Mouse (Mus musculus) midbrain, embryonic 11.5 days (tissue): ENCODE measurements around the gene Tex22. TPM values are rescaled to one million over a fixed set of nuclear protein-coding genes. Genes with fewer than 3 reads are reported as not detected.
A peak's percentile ranks its signal among the peaks of the same experiment; 100 is the strongest.

Experiments
- ATAC-seq: fragments of 200-750 bp; cut with Nextera tagmentation; 2 replicates; pipeline ENCODE4 v1.8.0; 2017; ENCODE audit warnings: moderate TSS enrichment, moderate library complexity; ENCODE audit not compliant: low FRiP score
- DNase-seq: peaks from one replicate; pipeline ENCODE4 v3.0.0; 2015; ENCODE audit warnings: low spot score; ENCODE audit errors: missing footprints
- H3K27ac ChIP-seq: fragments of 300-500 bp; sonication (generic); 2 replicates; pipeline ENCODE4 v1.5.1; 2014; ENCODE audit warnings: low read depth, low read length
- H3K27me3 ChIP-seq: fragments of 300-500 bp; sonication (generic); 2 replicates; pipeline ENCODE4 v1.6.1; 2014; ENCODE audit warnings: mild to moderate bottlenecking, low read length, moderate library complexity, mixed read lengths; ENCODE audit not compliant: control insufficient read depth, insufficient read depth
- H3K36me3 ChIP-seq: fragments of 300-500 bp; sonication (generic); 2 replicates; pipeline ENCODE4 v1.6.1; 2014; ENCODE audit warnings: mild to moderate bottlenecking, low read length, moderate library complexity, mixed read lengths; ENCODE audit not compliant: control insufficient read depth, insufficient read depth
- H3K4me1 ChIP-seq: fragments of 300-500 bp; sonication (generic); 2 replicates; pipeline ENCODE4 v1.6.1; 2014; ENCODE audit warnings: low read length; ENCODE audit not compliant: control insufficient read depth, insufficient read depth
- H3K4me2 ChIP-seq: fragments of 300-500 bp; sonication (generic); 2 replicates; pipeline ENCODE4 v1.6.1; 2014; ENCODE audit warnings: mild to moderate bottlenecking, moderate library complexity
- H3K4me3 ChIP-seq: fragments of 300-500 bp; sonication (generic); 2 replicates; pipeline ENCODE4 v1.5.1; 2014; ENCODE audit warnings: low read depth, low read length
- H3K9ac ChIP-seq: fragments of 300-500 bp; sonication (generic); 2 replicates; pipeline ENCODE4 v1.6.1; 2014; ENCODE audit warnings: low read length
- H3K9me3 ChIP-seq: fragments of 300-500 bp; sonication (generic); 2 replicates; pipeline ENCODE4 v1.6.1; 2016; ENCODE audit warnings: low read length; ENCODE audit not compliant: control insufficient read depth
- WGBS: fragments of 180-500 bp; shearing (Covaris S2); extraction: QIAGEN DNeasy Blood & Tissue Kit; methylation state at CpG from one replicate; pipeline ENCODE4 v1.1.7; 2014; 5-methylcytosine and 5-hydroxymethylcytosine counted together
- polyA plus RNA-seq: library from polyadenylated mRNA; unstranded; fragments of >200 nt; fragmentation: Nextera tagmentation; extraction: Ambion mirVana; gene quantifications from 2 replicates; pipeline ENCODE4 v1.2.1, GENCODE M21; 2014

The Tex22 gene
- polyA plus RNA-seq, 1 experiment from 2014 or later, result not detected

DNA sequence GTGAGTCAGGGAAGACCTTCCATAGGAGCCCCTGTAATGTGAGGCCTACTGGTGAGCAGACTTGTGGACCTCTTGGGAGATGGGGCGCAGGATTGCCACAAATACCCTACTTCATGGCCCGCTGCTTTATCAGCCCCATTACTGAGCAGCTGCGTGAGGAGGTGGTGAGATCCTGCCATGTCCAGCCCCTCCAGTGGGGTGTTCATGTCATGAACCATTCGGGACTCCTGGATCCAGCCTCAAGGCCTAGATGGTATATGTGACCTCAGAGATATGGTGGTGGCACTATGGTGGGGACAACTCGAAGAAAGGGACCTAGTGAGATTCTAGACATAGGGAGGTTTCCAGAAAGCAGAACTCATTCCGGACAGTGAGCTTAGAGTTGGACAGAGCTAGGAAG is 14.8 kb downstream of the Tex22 start:
- DNase-seq (no peak), ATAC-seq (no peak)
- Histone ChIP-seq H3K4me1 (no peaks in the 10 kb centered on the region), H3K4me3 (no peak overlapping the region), H3K9ac (no peak overlapping the region), H3K27me3 (no peaks in the 10 kb centered on the region), H3K36me3 (no peaks in the 10 kb centered on the region), H3K4me2 (no peak overlapping the region), H3K27ac (no peak overlapping the region), H3K9me3 (no peaks in the 10 kb centered on the region)
- WGBS, result 97% methylated on average over 6 of the region's 6 CpGs

DNA sequence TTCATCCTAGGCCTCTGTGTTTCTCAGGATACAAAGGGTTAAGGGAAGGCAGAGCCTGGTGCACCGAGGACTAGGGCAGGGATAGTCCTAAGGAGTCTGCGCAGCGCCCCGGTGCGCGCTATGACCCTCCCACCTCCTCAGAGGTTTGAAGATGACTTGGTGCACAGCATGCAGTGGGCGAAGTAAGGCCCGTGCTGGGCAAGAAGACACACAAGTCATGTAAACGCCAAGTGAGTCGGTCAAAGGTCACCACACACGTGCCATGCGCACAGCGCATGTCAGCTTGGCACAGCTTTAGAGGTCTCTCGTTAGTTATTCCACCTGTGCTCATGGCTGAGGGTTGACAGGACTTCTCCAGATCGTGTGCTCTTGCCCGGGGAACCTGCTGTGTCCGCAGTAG is 15.8 kb downstream of the Tex22 start:
- Histone ChIP-seq H3K9ac (no peak overlapping the region), H3K4me1 (no peaks in the 10 kb centered on the region), H3K9me3 (no peaks in the 10 kb centered on the region), H3K27ac (no peak overlapping the region), H3K4me3 (no peak overlapping the region), H3K36me3 (no peaks in the 10 kb centered on the region), H3K27me3 (no peaks in the 10 kb centered on the region), H3K4me2 (no peak overlapping the region)
- DNase-seq (no peak), ATAC-seq (no peak)
- WGBS, result 81% methylated on average over 17 of the region's 17 CpGs

DNA sequence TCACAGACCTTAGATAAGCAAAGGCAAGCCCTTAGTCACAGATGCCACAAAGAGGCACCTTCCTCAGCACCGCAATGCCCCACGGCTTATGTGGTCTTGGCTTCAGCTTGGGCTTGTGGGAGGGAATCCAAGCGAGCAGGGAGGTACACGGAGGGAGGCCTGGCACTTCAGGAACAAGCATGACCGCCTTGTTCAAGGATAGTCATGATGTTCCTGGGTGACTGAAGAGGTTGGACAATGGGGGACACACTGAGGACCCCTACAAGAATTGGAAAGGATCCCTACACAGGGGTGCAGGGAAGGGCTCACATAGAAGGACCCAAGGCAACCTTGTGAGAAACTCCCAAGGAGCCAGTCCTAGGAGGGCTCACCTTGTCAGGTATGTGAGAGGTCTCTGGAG is 22.7 kb downstream of the Tex22 start:
- Histone ChIP-seq H3K27me3 (no peaks in the 10 kb centered on the region), H3K9ac (peak overlapping the region; percentile 100), H3K4me1 (peaks cover 27% of the 10 kb centered on the region), H3K27ac (no peak overlapping the region), H3K4me2 (peak overlapping the region; percentile 97), H3K9me3 (no peaks in the 10 kb centered on the region), H3K4me3 (no peak overlapping the region; the same call in 1 of the 2 replicates), H3K36me3 (no peaks in the 10 kb centered on the region)
- DNase-seq (no peak), ATAC-seq (peak; percentile 8; the same call in 1 of the 2 replicates)
- WGBS, result 87% methylated on average over 5 of the region's 5 CpGs

DNA sequence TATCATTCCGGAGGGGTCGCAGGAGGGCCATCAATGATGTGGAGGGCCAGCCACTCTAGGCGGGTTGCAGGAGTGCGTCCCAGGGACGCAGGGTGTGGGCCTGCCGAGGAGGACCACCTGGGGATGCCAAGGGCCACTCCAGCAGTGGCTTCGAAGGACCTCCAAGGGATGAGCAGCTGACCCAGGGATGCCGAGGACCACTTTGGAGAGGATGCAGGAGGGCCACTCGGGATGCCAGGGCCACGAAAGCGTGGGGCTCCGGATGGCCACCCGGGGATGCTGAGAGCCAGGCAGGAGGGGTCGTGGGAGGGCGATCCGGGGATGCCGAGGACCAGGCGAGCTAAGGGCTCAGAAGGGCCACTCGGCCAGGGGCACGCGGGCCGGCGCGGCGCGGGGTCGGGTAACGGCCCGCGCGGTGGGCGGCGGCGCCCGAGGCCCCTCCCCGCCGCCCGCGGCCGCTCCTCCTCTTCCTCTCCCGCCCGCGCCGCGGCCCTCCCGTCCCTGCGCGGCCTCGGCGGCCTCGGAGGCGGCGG is 23.5 kb downstream of the Tex22 start, which contains the start of gene Mta1:
Mta1 (plus strand) TSS at position 530 of the 533 bp plus-strand sequence.
- 3% methylated on average over 21 of the region's 53 CpGs for WGBS
- ATAC-seq, result peak; percentile 77
- Histone ChIP-seq H3K36me3 (no peaks in the 10 kb centered on the region), H3K9ac (peak within 1 kb of the TSS; percentile 100), H3K27me3 (no peaks in the 10 kb centered on the region), H3K9me3 (no peaks in the 10 kb centered on the region), H3K4me3 (peak within 1 kb of the TSS; percentile 99), H3K4me2 (peak within 1 kb of the TSS; percentile 97), H3K27ac (peak within 1 kb of the TSS; percentile 65), H3K4me1 (peaks cover 27% of the 10 kb centered on the region)
- DNase-seq, result peak; percentile 96

DNA sequence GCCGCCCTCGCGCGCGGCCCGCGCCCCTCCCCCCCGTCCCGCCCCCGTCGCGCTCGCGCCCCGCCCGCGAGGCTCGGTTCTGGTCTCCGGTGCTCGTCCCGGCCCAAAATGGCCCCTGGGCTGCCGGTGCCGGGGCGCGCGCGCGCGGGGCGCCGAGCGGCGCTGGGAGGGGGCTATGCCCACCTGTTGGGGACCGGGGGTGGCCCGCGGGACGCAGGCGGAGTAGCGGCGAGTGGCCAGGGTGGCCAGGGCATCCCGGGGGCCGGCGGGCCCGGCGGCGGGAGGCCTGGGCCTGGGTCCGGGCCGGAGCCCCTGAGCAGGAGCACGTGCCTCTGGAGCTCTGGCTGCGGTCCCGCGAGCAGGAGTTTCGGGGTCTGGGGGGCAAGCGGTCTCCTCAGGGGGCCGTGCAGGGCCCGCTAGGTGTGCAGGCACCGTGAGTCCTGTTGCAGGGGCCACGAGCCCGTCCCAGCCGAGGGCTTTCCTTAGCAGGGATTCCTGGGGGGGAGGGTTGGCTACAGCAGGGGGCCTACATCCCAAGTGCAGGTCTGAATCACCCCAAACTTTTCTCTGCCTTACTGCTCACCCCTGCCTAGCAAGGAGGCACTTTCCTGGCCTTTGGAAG is 24.3 kb downstream of the Tex22 start:
- Histone ChIP-seq H3K36me3 (no peaks in the 10 kb centered on the region), H3K9me3 (no peaks in the 10 kb centered on the region), H3K9ac (peak overlapping the region; percentile 100), H3K27me3 (no peaks in the 10 kb centered on the region), H3K4me1 (peaks cover 27% of the 10 kb centered on the region), H3K4me2 (peak overlapping the region; percentile 95), H3K27ac (peak overlapping the region; percentile 65), H3K4me3 (peak overlapping the region; percentile 99)
- ATAC-seq (peak; percentile 31), DNase-seq (peak; percentile 94)
- WGBS, result under 1% methylated on average over 54 of the region's 60 CpGs

DNA sequence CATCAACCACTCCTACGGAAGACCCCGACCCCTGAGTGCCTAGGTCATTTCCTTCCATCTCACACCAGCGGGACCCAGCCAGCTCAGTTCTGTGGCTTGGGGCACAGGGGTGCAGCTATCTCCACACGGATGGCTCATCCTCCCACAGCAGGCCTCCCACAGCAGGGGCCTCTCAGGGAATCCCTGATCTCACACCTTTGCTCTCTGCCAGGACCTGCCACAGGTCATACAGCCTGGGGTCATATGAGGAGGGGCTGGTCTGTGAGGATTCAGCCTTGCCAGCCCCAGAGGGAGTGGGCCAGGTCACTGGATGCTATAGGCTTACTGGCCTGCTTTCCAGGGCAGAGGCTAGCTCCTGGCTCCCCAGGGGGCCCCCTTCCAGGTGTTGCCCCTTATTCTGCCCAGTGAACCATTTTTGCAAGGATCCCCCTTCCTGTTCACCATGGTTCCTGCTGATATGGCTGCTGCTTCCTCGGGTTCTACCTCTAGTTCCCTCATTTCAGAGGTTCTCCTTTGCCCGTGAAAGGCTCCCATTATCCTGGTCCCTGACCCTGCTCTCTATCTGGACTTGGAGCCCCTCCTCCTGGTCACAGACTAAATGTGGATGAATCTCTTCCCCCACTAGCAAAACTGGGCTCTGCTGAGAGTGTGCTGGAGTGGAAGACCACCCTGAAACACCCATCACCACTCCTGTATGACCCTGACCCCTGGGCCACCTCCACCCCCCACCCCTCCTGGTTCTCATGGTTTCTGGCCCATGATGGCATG is 25.4 kb downstream of the Tex22 start:
- Histone ChIP-seq H3K36me3 (no peaks in the 10 kb centered on the region), H3K4me3 (peak overlapping the region; percentile 99), H3K9ac (peak overlapping the region; percentile 100), H3K27ac (no peak overlapping the region), H3K4me1 (peaks cover 27% of the 10 kb centered on the region), H3K9me3 (no peaks in the 10 kb centered on the region), H3K27me3 (no peaks in the 10 kb centered on the region), H3K4me2 (peak overlapping the region; percentile 95)
- WGBS, result 38% methylated on average over 6 of the region's 6 CpGs
- DNase-seq, result peak; percentile 82
- ATAC-seq, result no peak

DNA sequence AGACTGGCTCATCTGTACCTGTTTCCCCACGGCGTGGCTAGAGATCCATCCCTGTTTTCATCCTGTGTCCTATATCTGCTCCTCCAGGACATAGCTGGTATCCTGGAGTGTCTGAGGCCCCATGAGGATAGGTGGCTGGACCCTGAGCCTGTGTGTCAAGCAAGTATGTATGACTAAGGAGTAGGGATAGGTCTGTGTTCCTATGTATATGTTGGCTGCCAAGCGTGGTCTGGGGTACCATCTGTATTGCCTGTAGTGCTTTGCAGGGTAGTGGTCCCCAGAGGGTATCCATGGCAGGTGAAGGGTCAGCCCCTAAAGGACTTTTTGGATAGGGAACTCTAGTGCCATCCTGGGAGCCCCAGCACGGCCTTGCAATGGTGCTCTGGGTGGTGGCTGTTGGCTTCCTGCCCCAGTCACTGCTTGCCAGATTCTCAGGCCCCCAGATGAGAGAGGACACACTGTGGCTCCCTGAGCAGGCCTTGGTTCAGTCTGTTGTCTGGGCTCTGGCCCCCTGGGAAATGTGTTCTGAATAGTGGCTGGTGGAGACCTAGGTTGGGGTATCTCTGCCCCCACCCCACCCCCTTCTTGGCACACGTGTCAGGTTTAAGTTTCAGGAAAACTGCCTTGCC is 26.3 kb downstream of the Tex22 start:
- no peak overlapping the region for H3K4me2 ChIP-seq
- H3K4me1 ChIP-seq, result peaks cover 27% of the 10 kb centered on the region
- H3K9me3 ChIP-seq, result peaks cover 2% of the 10 kb centered on the region; the same call in 1 of the 2 replicates
- ATAC-seq, result no peak
- WGBS, result 84% methylated on average over 5 of the region's 5 CpGs
- H3K36me3 ChIP-seq, result no peaks in the 10 kb centered on the region
- peak; percentile 81 for DNase-seq
- no peaks in the 10 kb centered on the region for H3K27me3 ChIP-seq
- H3K4me3 ChIP-seq, result no peak overlapping the region
- H3K9ac ChIP-seq, result peak overlapping the region; percentile 3; the same call in 1 of the 2 replicates
- no peak overlapping the region for H3K27ac ChIP-seq

DNA sequence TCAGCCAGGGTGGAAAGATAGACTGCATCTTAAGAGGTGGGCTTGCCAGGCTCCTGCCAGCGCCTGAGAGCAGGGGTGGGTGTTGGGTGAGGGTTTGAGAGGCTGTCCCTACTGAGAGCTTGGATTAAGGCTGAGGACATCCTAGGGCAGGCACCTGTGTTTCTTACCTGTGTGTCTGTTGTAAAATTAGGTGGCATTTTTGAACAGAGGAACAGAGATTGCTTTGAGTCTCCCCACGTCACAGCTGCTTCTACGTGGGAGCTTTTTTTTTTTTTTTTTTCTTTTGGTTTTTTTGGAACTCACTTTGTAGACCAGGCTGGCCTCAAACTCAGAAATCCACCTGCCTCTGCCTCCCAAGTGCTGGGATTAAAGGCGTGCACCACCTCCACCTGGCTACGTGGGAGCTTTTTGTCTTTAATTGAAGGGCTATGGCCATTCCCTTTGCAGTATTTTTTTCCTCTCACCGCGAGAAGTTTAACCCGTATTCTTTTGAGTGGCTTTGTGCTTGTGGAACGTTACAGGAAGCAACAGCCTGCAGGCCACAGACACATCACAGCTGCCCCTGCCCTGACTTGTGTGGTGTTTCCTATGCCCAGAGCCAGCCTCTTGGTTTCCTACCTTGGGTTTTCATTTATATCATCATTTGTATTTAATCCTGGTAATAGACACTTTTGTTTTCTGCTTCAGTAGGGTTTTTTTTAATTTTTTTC is 27.1 kb downstream of the Tex22 start:
- H3K9ac ChIP-seq, result 0 out of 2 replicates have a peak overlapping the region, but pooled peaks have one; percentile 16
- DNase-seq, result peak; percentile 69
- no peak overlapping the region for H3K4me3 ChIP-seq
- no peak overlapping the region for H3K4me2 ChIP-seq
- WGBS, result 91% methylated on average over 9 of the region's 9 CpGs
- H3K27ac ChIP-seq, result no peak overlapping the region
- no peaks in the 10 kb centered on the region for H3K27me3 ChIP-seq
- peaks cover 4% of the 10 kb centered on the region; the same call in 1 of the 2 replicates for H3K9me3 ChIP-seq
- ATAC-seq, result no peak
- H3K36me3 ChIP-seq, result no peaks in the 10 kb centered on the region
- peaks cover 27% of the 10 kb centered on the region for H3K4me1 ChIP-seq
